Mouse (Mus musculus): ENCODE data around the gene Tlx1. TPM values are rescaled to one million over a fixed set of nuclear protein-coding genes. Genes with fewer than 3 reads are reported as not detected.

Gene Tlx1
- polyA plus RNA-seq, 1 experiment from 2014 or later: 0.15 TPM

DNA sequence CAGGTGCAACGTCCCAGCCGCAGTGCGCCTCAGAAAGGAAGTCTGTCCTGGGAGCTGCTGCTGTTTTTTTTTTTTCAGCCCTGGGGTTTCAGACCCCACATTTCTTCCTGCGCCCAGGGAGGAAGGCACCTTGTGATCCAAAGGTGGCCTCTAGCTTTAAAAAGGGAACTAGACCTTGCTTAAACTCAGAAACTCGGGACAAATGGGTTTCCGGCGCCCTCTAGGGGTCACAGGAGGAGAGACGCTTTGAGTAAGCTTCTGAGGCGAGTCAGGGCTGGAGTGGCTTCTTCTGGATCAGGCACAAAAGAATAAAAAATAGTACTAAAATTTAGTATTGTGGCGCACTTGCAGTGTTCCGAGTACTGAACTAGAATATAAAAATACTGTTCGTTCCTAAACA, 10.6 kb downstream of the Tlx1 start:
- H3K27me3 ChIP-seq (ENCODE audit: low read depth, poor library complexity, severe bottlenecking): peaks cover 100% of the 10 kb centered on the region
- 2% methylated on average over 12 of the region's 12 CpGs for WGBS
- peak; percentile 84 for DNase-seq (ENCODE audit: low spot score)
- H3K4me1 ChIP-seq: peaks cover 11% of the 10 kb centered on the region
- no peak overlapping the region for H3K27ac ChIP-seq
- H3K9me3 ChIP-seq (replicated peaks): no peaks in the 10 kb centered on the region
- no peak overlapping the region for H3K4me3 ChIP-seq
- no peaks in the 10 kb centered on the region for H3K36me3 ChIP-seq

DNA sequence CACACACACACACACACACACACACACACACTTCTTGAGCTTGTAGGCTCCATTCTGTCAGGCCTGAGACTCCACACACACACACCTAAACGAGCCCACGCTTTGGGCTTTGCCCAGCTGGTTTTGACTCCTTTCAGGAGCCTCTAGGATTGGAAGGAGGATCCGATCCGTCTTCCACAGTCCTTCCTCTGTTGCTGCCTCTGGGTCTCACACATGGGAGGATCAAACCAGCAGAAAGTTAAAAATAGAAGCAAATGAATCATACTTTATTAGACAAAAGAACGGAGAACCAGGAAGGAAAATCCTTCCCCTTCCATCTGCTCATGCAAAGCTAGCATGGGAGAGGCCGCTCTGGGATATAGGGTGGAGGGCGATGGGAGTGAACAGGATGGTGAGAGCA, 11.7 kb downstream of the Tlx1 start:
- DNase-seq (ENCODE audit: low spot score): no peak
- H3K4me3 ChIP-seq: no peak overlapping the region
- H3K9me3 ChIP-seq (replicated peaks): no peaks in the 10 kb centered on the region
- H3K36me3 ChIP-seq: no peaks in the 10 kb centered on the region
- no peak overlapping the region for H3K27ac ChIP-seq
- H3K4me1 ChIP-seq: peaks cover 7% of the 10 kb centered on the region; the same call in 1 of the 2 replicates
- peaks cover 100% of the 10 kb centered on the region for H3K27me3 ChIP-seq (ENCODE audit: low read depth, poor library complexity, severe bottlenecking)
- 46% methylated on average over 7 of the region's 7 CpGs for WGBS

DNA sequence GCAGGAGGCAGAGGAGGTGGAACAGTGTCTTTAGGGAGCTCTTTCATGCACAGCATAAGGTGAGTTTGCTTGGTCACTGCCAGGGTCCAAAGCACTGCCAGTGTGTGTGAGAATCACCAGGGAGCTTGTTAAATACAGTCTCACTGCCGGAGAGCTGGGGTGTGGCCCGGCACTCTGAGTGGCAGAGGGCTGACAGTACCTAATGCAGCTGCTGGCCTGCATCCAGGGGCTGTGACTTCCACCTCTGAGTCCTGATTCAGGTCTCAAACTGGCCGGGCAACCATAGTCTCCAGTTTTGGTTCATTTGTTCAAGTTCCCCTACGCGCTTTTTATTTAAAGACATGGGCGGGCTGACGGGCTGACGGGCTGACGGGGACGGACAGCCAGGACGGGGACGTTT, 12.4 kb downstream of the Tlx1 start:
- H3K9me3 ChIP-seq (replicated peaks): no peaks in the 10 kb centered on the region
- no peak overlapping the region for H3K4me3 ChIP-seq
- no peaks in the 10 kb centered on the region for H3K36me3 ChIP-seq
- peaks cover 7% of the 10 kb centered on the region; the same call in 1 of the 2 replicates for H3K4me1 ChIP-seq
- WGBS: 8% methylated on average over 12 of the region's 12 CpGs
- H3K27me3 ChIP-seq (ENCODE audit: low read depth, poor library complexity, severe bottlenecking): peaks cover 100% of the 10 kb centered on the region
- DNase-seq (ENCODE audit: low spot score): no peak
- no peak overlapping the region for H3K27ac ChIP-seq

DNA sequence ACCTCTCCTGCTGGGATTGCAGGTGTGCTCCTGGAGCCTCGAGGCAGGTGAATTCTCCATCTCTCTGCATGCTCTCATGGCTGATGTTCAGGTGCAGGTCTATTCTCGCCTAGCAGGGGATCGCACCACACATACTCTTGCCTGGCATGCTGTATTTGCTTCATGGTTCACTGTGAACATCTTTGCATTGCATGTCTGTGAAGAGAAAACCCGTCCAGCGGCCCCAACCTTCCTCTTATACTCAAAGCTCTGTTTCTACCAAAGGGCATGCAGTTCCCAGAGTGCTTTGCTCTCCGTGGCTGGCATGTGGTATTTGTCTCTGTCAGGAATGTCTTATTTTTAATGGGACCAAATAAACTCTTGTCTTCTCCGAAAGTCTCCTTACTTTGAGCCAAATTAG, 20.0 kb downstream of the Tlx1 start:
- 77% methylated on average over 7 of the region's 7 CpGs for WGBS
- Histone ChIP-seq H3K9me3 (replicated peaks) (0 out of 2 replicates have a peak, but pooled peaks cover 2% of the 10 kb centered on the region), H3K4me1 (no peaks in the 10 kb centered on the region), H3K4me3 (no peak overlapping the region), H3K27ac (no peak overlapping the region), H3K27me3 (ENCODE audit: low read depth, poor library complexity, severe bottlenecking) (peaks cover 68% of the 10 kb centered on the region), H3K36me3 (no peaks in the 10 kb centered on the region)
- no peak for DNase-seq (ENCODE audit: low spot score)

DNA sequence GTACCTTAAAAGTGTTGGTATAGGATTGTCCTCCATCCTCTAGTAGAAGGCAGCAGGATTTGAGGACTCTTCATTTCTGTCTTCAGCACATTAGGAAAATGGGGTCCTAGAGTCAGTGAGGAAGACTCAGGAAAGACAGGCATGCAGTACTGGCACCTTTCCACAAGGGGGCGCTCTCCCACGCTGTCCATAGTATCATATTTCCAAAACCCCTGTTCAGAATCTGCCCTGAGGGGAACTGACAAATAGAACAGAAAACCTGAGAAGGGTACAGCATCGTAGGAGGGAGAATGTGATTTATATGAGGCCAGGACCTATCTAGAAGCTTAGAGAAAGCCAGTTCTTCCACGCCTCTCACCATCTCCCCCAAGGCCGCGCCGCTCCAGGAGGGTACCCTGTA, 24.3 kb downstream of the Tlx1 start:
- peak; percentile 56 for DNase-seq (ENCODE audit: low spot score)
- Histone ChIP-seq H3K9me3 (replicated peaks) (0 out of 2 replicates have a peak, but pooled peaks cover 2% of the 10 kb centered on the region), H3K27ac (no peak overlapping the region), H3K36me3 (no peaks in the 10 kb centered on the region), H3K27me3 (ENCODE audit: low read depth, poor library complexity, severe bottlenecking) (peaks cover 28% of the 10 kb centered on the region), H3K4me3 (no peak overlapping the region), H3K4me1 (peaks cover 5% of the 10 kb centered on the region; the same call in 1 of the 2 replicates)
- WGBS: 57% methylated on average over 7 of the region's 7 CpGs

DNA sequence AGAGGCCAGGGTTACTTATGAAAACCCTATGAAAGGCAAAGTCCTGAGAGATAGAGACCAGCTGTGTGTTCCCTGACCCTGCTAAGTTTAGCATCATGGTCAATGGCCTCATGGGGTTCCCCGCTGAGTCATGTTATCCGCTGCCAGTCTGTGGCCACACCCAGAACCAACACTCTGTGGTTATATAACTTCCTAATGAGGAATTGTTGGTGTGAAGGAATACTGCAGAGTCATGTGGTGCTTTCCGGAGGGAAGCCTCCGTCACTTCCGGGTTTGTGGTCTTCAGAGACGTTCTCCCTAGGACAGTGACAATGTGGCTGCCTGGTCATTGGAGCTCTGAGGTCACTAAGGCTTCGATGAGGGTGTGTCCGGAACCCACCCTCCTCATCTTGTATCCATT, 25.8 kb downstream of the Tlx1 start:
- H3K36me3 ChIP-seq: no peaks in the 10 kb centered on the region
- peaks cover 5% of the 10 kb centered on the region; the same call in 1 of the 2 replicates for H3K4me1 ChIP-seq
- WGBS: 80% methylated on average over 8 of the region's 8 CpGs
- peaks cover 16% of the 10 kb centered on the region for H3K27me3 ChIP-seq (ENCODE audit: low read depth, poor library complexity, severe bottlenecking)
- no peak overlapping the region for H3K27ac ChIP-seq
- 0 out of 2 replicates have a peak, but pooled peaks cover 2% of the 10 kb centered on the region for H3K9me3 ChIP-seq (replicated peaks)
- no peak for DNase-seq (ENCODE audit: low spot score)
- no peak overlapping the region for H3K4me3 ChIP-seq

DNA sequence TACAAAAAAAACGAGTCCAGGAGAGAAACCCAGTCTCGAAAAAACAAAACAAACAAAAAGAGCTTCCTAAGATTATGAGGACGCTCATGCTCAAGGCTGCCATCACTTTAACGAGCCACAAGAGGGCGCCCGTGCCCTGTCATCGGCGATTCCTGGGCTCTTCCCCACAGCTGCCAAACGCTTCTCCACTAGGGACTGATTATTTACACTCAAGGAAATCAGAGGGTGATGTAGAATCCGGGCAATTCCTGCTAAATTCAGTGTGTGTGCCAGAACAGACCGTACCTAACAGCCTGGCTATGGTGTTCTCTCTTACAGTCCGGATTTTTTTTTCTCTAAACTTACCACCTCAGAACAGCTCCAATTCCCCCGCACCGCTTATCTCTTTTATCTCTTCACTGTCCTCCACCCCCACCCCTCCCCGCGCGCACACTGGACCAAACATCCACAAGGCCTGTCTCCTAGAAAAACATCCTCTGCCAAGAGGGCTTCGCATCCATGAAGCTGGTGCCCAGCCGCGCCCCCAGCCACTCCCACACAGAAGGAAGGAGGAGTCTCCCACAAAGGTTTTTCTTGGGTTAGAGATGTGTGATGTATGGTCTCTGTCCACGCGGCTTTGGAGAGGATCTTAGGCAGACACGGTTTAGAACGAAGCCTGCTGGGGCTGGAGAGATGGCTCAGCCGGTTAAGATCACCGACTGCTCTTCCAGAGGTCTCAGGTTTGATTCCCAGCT, 26.7 kb downstream of the Tlx1 start:
- no peak overlapping the region for H3K4me3 ChIP-seq
- no peaks in the 10 kb centered on the region for H3K36me3 ChIP-seq
- no peak overlapping the region for H3K27ac ChIP-seq
- WGBS: 21% methylated on average over 26 of the region's 26 CpGs
- H3K27me3 ChIP-seq (ENCODE audit: low read depth, poor library complexity, severe bottlenecking): 0 out of 2 replicates have a peak, but pooled peaks cover 8% of the 10 kb centered on the region
- H3K9me3 ChIP-seq (replicated peaks): 0 out of 2 replicates have a peak, but pooled peaks cover 2% of the 10 kb centered on the region
- H3K4me1 ChIP-seq: peaks cover 5% of the 10 kb centered on the region; the same call in 1 of the 2 replicates
- DNase-seq (ENCODE audit: low spot score): peak; percentile 82

DNA sequence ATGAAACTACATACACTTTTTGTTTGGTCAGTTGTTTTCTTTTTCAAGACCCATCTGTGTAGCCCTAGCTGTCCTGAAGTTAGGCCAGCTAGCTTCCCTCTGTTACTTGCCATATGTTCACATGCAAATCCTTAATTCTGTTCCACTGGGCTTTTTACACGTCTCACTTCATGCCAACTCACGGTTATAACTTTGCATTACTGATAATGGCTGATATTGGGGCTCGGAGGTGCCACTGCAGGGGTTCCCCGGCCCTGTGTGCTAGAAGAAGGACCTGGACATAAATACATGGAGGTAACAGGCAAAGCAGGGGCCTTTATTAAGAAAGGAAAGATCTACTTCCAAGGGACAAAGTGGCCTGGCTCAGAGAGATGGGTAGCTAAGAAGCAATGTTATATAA, 29.0 kb downstream of the Tlx1 start:
- 87% methylated on average over 4 of the region's 4 CpGs for WGBS
- no peak overlapping the region for H3K27ac ChIP-seq
- DNase-seq (ENCODE audit: low spot score): no peak
- no peaks in the 10 kb centered on the region for H3K27me3 ChIP-seq (ENCODE audit: low read depth, poor library complexity, severe bottlenecking)
- peaks cover 5% of the 10 kb centered on the region; the same call in 1 of the 2 replicates for H3K4me1 ChIP-seq
- H3K9me3 ChIP-seq (replicated peaks): no peaks in the 10 kb centered on the region
- H3K36me3 ChIP-seq: no peaks in the 10 kb centered on the region
- H3K4me3 ChIP-seq: no peak overlapping the region

DNA sequence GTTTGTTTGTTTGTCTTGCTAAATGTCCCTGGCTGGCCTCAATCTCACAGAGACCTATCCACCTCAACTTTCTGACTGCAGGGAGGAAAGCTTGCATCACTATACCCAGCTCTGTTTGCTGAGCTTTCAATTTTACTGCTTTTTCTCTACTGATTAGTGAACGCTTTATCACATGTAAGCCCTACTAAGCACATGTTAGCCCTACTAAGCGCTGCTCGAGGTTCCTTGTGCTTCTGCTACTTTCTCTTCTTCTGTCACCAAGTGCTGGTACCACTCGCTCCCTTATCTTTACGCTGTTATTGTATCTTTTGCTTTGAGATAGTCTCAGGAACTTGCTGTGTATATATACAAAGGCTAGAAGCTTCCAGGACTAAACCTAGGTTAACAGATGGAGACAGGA, 30.0 kb downstream of the Tlx1 start:
- no peaks in the 10 kb centered on the region for H3K36me3 ChIP-seq
- 94% methylated on average over 5 of the region's 5 CpGs for WGBS
- H3K27ac ChIP-seq: no peak overlapping the region

DNA sequence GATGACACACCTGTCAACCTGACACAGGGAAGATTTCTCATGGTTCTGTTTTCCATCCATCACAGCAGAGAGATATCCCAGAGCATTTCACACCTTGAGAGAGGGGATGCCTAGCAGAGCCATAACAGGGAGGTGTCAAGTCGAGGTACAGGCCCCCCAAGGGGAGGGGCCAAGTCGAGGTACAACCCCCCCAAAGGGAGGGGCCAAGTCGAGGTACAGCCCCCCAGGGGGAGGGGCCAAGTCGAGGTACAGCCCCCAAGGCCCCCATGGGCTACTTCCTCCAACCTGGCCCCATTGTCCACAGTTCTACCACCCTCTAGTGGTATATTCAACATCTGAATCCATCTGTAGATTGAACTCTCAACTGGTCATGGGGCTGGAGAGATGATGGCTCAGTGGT, 44.2 kb downstream of the Tlx1 start:
- Histone ChIP-seq H3K27ac (no peak overlapping the region), H3K27me3 (ENCODE audit: low read depth, poor library complexity, severe bottlenecking) (no peaks in the 10 kb centered on the region), H3K4me1 (no peaks in the 10 kb centered on the region), H3K4me3 (no peak overlapping the region), H3K36me3 (no peaks in the 10 kb centered on the region), H3K9me3 (replicated peaks) (peaks cover 6% of the 10 kb centered on the region)
- WGBS: 46% methylated on average over 4 of the region's 4 CpGs
- DNase-seq (ENCODE audit: low spot score): no peak

More for the DNA sequence above, 30.0 kb downstream of the Tlx1 start:
- peaks cover 5% of the 10 kb centered on the region; the same call in 1 of the 2 replicates for H3K4me1 ChIP-seq
- no peak for DNase-seq (ENCODE audit: low spot score)
- H3K9me3 ChIP-seq (replicated peaks): no peaks in the 10 kb centered on the region
- no peak overlapping the region for H3K4me3 ChIP-seq
- H3K27me3 ChIP-seq (ENCODE audit: low read depth, poor library complexity, severe bottlenecking): no peaks in the 10 kb centered on the region

DNA sequence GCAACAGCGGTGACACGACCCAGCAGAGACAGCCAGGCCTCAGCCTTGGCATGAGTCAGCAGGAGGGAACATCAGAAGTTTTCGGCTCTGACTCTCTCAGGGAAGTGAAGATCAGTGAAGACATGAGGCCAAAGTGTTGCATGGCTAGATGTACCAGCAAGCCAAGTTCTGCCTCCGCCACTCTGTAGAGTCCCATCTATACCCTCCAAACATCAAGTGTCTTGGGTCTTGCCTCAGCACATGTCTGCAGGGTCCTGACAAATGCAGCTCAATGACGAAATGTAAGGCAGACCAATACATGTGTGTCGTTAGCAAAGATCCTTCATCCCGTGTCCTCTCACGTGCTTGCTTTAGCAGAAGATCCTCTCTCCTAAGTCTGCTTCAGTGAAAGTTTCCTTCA, 46.5 kb downstream of the Tlx1 start:
- Histone ChIP-seq H3K27me3 (ENCODE audit: low read depth, poor library complexity, severe bottlenecking) (no peaks in the 10 kb centered on the region), H3K4me1 (no peaks in the 10 kb centered on the region), H3K27ac (no peak overlapping the region), H3K9me3 (replicated peaks) (peaks cover 6% of the 10 kb centered on the region), H3K4me3 (no peak overlapping the region), H3K36me3 (no peaks in the 10 kb centered on the region)
- WGBS: 91% methylated on average over 8 of the region's 8 CpGs
- no peak for DNase-seq (ENCODE audit: low spot score)

DNA sequence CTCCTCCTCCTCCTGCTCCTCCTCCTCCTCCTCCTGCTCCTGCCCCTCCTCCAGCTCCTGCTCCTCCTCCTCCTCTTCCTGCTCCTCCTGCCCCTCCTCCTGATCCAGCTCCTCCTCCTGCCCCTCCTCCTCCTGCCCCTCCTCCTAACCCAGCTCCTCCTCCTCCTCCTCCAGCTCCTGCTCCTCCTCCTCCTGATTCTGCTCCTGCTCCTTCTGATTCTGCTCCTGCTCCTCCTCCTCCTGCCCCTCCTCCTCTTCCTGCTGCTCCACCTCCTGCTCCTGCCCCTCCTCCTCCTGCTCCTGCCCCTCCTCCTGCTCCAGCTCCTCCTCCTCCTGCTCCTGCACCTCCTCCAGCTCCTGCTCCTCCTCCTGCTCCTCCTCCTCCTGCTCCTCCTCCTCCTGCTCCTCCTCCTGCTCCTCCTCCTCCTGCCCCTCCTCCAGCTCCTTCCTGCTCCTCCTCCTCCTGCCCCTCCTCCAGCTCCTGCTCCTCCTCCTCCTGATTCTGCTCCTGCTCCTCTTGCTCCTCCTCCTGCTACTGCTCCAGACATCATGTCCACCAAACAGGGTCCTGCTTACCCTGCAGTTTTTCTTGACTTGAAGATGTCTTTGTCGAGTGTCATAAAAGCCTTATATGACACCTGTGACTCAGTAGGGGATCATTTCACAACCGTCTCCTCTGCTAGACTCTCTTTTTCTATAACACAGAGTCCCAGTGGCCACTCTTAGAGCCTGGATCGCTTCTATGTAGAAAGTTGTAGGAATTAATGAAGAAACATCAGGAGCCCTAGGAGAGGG, 55.0 kb downstream of the Tlx1 start:
- H3K9me3 ChIP-seq (replicated peaks): peaks cover 9% of the 10 kb centered on the region; the same call in 1 of the 2 replicates
- H3K27ac ChIP-seq: no peak overlapping the region
- H3K36me3 ChIP-seq: no peaks in the 10 kb centered on the region
- H3K4me1 ChIP-seq: peaks cover 10% of the 10 kb centered on the region
- H3K4me3 ChIP-seq: no peak overlapping the region
- peaks cover 41% of the 10 kb centered on the region for H3K27me3 ChIP-seq (ENCODE audit: low read depth, poor library complexity, severe bottlenecking)
- WGBS: 82% methylated on average over 3 of the region's 3 CpGs
- no peak for DNase-seq (ENCODE audit: low spot score)

All from limb, embryonic 10.5 days (tissue).